Mouse (Mus musculus): ENCODE measurements around the gene Pde7b. TPM values are rescaled to one million over a fixed set of nuclear protein-coding genes. Genes with fewer than 3 reads are reported as not detected.

The Pde7b gene
- polyA plus RNA-seq, 1 experiment, result 1.6 TPM

- Histone ChIP-seq H3K27ac (ENCODE audit: control insufficient read depth, insufficient read depth, low read length) (no peak overlapping the region), H3K27me3 (ENCODE audit: control insufficient read depth, insufficient read depth, low read length) (no peaks in the 10 kb centered on the region), H3K4me1 (replicated peaks; ENCODE audit: control insufficient read depth, insufficient read depth, low read length) (no peaks in the 10 kb centered on the region), H3K36me3 (ENCODE audit: control insufficient read depth, insufficient read depth, low read length) (no peaks in the 10 kb centered on the region), H3K4me3 (ENCODE audit: control insufficient read depth, insufficient read depth, low read length) (no peak overlapping the region)
- no peak for TF ChIP-seq POLR2A (IDR thresholded peaks at IDR 0.05; ENCODE audit: control insufficient read depth, extremely low read depth, insufficient read depth, low read length, poor library complexity)
- no peak for TF ChIP-seq CTCF (IDR thresholded peaks at IDR 0.05; ENCODE audit: borderline replicate concordance, control insufficient read depth, extremely low read depth, insufficient read depth, low read length, poor library complexity)
- DNase-seq, result no peak
- WGBS, result 94% methylated on average over 4 of the region's 4 CpGs
These were observed 362.3 kb downstream of the Pde7b start for GRCm38 (mm10) chr10:20362450-20363118.

GRCm38 (mm10) chr10:20361542-20362449 lies 363.1 kb downstream of the Pde7b start:
- Histone ChIP-seq H3K27me3 (ENCODE audit: control insufficient read depth, insufficient read depth, low read length) (no peaks in the 10 kb centered on the region), H3K4me1 (replicated peaks; ENCODE audit: control insufficient read depth, insufficient read depth, low read length) (no peaks in the 10 kb centered on the region), H3K4me3 (ENCODE audit: control insufficient read depth, insufficient read depth, low read length) (no peak overlapping the region), H3K27ac (ENCODE audit: control insufficient read depth, insufficient read depth, low read length) (no peak overlapping the region), H3K36me3 (ENCODE audit: control insufficient read depth, insufficient read depth, low read length) (no peaks in the 10 kb centered on the region; the same call in 1 of the 2 replicates)
- 72% methylated on average over 10 of the region's 10 CpGs for WGBS
- TF ChIP-seq POLR2A (IDR thresholded peaks at IDR 0.05; ENCODE audit: control insufficient read depth, extremely low read depth, insufficient read depth, low read length, poor library complexity) (no peak), CTCF (IDR thresholded peaks at IDR 0.05; ENCODE audit: borderline replicate concordance, control insufficient read depth, extremely low read depth, insufficient read depth, low read length, poor library complexity) (no peak)
- no peak for DNase-seq

- Histone ChIP-seq H3K27me3 (ENCODE audit: control insufficient read depth, insufficient read depth, low read length) (no peaks in the 10 kb centered on the region), H3K4me1 (replicated peaks; ENCODE audit: control insufficient read depth, insufficient read depth, low read length) (0 out of 2 replicates have a peak, but pooled peaks cover 5% of the 10 kb centered on the region), H3K27ac (ENCODE audit: control insufficient read depth, insufficient read depth, low read length) (no peak overlapping the region), H3K4me3 (ENCODE audit: control insufficient read depth, insufficient read depth, low read length) (no peak overlapping the region), H3K36me3 (ENCODE audit: control insufficient read depth, insufficient read depth, low read length) (peaks cover 13% of the 10 kb centered on the region)
- 76% methylated on average over 2 of the region's 2 CpGs for WGBS
- DNase-seq, result no peak
- no peak for TF ChIP-seq CTCF (IDR thresholded peaks at IDR 0.05; ENCODE audit: borderline replicate concordance, control insufficient read depth, extremely low read depth, insufficient read depth, low read length, poor library complexity)
- no peak for TF ChIP-seq POLR2A (IDR thresholded peaks at IDR 0.05; ENCODE audit: control insufficient read depth, extremely low read depth, insufficient read depth, low read length, poor library complexity)
These were observed 376.0 kb downstream of the Pde7b start for GRCm38 (mm10) chr10:20348894-20349293.

Other genes with a start within 250 kb of the Pde7b start
- gene Ahi1, start 227.5 kb upstream of the Pde7b start, polyA plus RNA-seq (2012; rRNA removed), result 5.4 and 6.1 TPM in 2 replicates

All from thymus, adult 2 months (tissue).